Mouse (Mus musculus): ENCODE results near the gene Vpreb2.
"Not testable (repeated sequence)": the region's sequence is repeated elsewhere in the genome, so short reads cannot be mapped to it uniquely, and the experiment has no call there.

Vpreb2 gene

DNA sequence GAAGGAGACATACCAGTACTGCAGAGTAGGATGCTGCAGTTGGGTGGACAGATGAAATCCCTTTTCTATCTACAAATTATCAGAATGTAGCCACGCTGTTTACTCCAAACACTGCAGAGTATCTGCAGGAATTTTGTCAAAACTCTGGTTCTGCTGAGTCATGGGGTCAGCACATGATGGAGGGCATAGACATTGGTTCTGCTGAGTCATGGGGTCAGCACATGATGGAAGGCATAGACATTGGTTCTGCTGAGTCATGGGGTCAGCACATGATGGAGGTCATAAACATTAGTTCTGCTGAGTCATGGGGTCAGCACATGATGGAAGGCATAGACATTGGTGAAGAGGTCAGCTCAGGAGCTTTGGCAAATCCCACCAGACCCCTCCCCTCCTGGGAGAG, 7.5 kb downstream of the Vpreb2 start:
- DNase-seq (ENCODE audit: low spot score in 2 of 2): no peak

DNA sequence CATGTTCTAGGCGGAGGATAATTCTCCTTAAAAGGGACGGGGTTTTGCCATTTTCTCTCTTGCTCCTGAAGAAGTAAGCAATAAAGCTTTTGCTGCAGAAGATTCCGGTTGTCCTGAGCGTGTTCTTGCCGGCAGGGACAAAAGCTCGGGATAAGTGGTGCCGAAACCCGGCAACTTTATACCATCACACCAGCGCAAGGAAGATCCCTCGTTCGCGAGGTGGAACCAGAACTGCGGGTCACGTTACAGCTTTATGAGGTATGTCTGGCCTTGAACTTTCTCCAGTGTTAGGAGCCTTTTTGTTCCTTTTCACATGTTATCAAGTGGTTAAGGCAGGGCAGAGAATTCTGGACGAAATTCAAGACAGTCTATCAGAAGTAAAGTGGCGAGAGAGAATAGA, 12.1 kb downstream of the Vpreb2 start:
- DNase-seq (ENCODE audit: low spot score in 2 of 2): not testable (repeated sequence)

DNA sequence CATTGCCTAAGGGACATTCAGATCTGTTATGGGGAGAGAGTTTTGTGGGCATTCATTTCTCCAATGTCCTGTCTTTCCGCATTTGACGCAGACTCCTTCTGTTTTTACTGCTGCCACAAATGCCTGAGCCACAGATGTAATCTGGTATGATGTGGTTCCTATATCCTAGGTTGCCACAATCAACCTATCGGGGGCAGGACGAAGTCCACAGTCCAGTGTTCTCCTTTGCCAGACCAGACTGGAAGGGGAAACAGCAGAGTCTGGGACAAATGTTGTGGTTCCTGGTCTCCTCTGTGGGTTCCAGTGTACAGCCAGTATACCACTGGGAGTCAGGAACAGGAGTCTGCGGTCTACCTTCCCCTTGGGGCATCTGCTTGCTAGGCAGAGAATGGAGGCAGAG, 19.4 kb downstream of the Vpreb2 start:
- DNase-seq (ENCODE audit: low spot score in 2 of 2): no peak

DNA sequence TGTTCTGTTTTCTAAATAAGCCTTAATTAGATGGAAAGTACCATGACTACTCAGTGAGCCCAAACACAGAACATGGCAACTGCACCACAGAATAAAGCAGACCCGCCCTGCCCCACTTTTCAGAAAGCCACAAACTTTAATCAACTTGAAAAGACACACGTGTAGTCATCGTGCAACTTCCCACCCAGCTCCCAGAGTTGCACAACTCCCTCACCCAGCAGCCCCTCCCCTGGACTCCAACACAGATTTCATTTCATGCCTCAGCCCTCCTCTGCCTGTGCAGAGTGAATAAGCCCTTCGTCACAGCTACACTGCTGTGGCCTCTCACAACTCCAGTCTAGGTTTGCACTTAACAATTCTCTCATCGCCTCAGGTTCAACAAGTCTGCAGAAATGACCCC, 24.4 kb downstream of the Vpreb2 start:
- DNase-seq (ENCODE audit: low spot score in 2 of 2): no peak

GRCm38 (mm10) chr16:18007083-18007482, 26.9 kb downstream of the Vpreb2 start:
- DNase-seq (ENCODE audit: low spot score in 2 of 2): no peak

GRCm38 (mm10) chr16:18011101-18011500, 30.9 kb downstream of the Vpreb2 start:
- DNase-seq (ENCODE audit: low spot score in 2 of 2): no peak

DNA sequence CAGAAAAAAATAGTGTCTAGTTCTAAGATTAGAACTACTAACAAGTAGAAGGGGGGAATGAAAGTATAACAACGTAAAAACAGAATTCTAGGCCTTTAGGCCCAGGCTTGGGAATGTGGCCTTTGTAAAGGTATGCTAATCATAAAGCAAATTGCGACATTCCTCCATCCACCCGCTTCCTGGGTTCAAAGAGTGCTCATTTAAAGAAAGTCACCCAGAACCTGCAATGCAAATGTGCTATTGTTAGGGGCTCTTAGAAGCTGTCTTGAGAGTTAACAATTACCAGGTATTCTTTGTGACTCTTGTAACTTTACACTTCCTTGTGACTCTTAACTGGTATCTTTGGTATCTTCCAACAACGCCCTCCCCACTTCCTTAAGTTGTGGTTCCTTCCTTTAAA, 36.3 kb downstream of the Vpreb2 start:
- DNase-seq (ENCODE audit: low spot score in 2 of 2): not testable (repeated sequence)

GRCm38 (mm10) chr16:18022780-18023557, 42.7 kb downstream of the Vpreb2 start:
- no peak for DNase-seq (ENCODE audit: low spot score in 2 of 2)

GRCm38 (mm10) chr16:18027371-18027770, 47.1 kb downstream of the Vpreb2 start:
- no peak for DNase-seq (ENCODE audit: low spot score in 2 of 2)
